Mouse (Mus musculus): ENCODE results near the gene Tubd1. TPM values are rescaled to one million over a fixed set of nuclear protein-coding genes. Genes with fewer than 3 reads are reported as not detected.

Gene Tubd1
- polyA plus RNA-seq, 1 experiment from 2014 or later: 10.8 TPM

DNA sequence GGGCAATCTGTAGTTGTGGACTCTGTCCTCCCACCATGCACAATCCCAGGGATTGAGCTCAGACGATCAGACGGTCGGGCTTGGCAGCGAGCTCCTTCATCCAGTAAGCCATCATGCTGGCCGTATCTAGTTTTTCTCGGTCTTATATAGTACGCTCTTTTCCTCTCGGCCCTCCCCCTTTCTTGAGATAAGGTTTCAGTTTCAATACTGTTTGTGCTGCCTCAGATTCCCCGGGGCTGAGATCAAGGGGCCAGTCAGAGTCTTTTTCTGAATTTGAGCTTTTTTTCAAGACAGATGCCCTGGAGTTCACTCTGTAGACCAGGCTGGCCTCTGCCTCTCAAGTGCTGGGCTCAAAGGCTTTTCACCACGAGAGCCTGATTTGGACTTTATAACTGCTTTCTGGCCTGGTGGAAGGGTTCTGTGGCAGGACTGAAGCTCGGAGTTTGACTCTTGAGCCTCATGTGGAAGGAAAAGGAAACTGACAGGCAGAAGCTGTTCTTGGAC is 36.5 kb downstream of the Tubd1 start:
- Histone ChIP-seq H3K36me3 (peaks cover 9% of the 10 kb centered on the region), H3K9me3 (replicated peaks) (no peaks in the 10 kb centered on the region), H3K4me1 (peaks cover 27% of the 10 kb centered on the region), H3K27ac (0 out of 2 replicates have a peak overlapping the region, but pooled peaks have one; percentile 56), H3K4me3 (no peak overlapping the region), H3K27me3 (ENCODE audit: low read depth, poor library complexity, severe bottlenecking) (no peaks in the 10 kb centered on the region)
- WGBS: 77% methylated on average over 11 of the region's 11 CpGs
- DNase-seq (ENCODE audit: low spot score): no peak

DNA sequence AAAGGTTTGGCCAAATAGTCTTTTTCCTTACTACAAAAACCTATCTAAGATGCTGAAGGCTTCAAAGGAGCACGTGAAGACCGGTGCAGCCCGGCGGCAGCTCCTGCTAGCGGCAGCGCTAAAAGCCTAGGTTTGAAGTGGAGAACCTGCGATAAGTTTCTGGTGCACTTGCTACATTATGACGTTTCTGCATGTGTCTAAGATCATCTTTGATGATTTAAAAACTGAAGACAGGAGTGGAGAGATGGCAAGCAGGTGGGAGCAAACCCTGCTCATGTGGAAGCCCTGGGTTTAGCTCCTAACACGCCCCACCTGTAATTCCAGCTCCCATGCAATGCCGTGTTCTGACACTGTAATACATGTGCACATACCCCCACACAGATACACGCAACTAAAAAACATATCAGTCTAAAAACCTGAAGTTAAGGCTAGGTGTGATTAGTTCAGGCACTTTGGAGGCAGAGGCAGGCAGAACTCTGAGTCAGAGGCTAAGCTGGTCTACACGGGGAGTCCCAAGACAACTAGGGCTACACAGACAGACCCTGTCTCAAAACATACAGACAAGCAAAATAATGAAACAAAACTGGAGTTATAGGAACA is 37.3 kb downstream of the Tubd1 start:
- Histone ChIP-seq H3K27ac (no peak overlapping the region), H3K4me1 (peaks cover 31% of the 10 kb centered on the region), H3K9me3 (replicated peaks) (no peaks in the 10 kb centered on the region), H3K27me3 (ENCODE audit: low read depth, poor library complexity, severe bottlenecking) (no peaks in the 10 kb centered on the region), H3K36me3 (peaks cover 9% of the 10 kb centered on the region), H3K4me3 (no peak overlapping the region)
- WGBS: 92% methylated on average over 12 of the region's 12 CpGs
- no peak for DNase-seq (ENCODE audit: low spot score)

DNA sequence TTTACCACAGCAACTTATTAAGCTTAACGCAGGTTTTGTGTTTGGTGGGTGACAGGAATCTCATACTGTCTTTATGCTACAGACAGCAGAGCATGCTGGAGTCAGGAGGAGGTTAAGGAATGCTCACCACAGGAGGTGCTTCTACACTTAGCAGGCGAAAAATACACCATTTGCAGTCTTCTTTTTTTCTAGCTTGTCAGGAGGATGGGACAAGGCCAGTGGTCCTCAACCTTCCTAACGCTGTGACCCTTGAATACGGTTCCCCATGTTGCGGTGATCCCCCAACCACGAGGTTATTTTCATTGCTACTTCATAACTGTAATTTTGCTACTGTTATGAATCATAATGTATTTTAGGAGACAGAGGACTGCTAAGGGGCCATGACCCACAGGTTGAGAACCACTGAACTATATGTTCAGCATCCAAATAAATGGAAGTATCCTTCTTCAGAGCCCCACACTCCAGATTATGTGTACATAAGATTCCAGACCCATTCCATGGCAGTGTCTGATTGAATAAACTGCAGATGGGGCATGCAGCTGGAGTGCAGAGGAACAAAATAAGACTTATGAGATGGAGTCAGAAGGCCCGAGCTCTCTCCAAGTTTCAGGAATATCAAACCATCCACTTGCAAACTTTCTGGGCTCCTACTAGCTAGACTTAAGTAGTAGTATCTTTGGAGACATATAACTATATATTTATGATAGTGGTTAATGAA is 37.9 kb downstream of the Tubd1 start:
- Histone ChIP-seq H3K27me3 (ENCODE audit: low read depth, poor library complexity, severe bottlenecking) (no peaks in the 10 kb centered on the region), H3K9me3 (replicated peaks) (no peaks in the 10 kb centered on the region), H3K4me3 (no peak overlapping the region), H3K27ac (no peak overlapping the region), H3K4me1 (peaks cover 31% of the 10 kb centered on the region), H3K36me3 (peaks cover 9% of the 10 kb centered on the region)
- WGBS: 90% methylated on average over 7 of the region's 7 CpGs
- DNase-seq (ENCODE audit: low spot score): no peak

DNA sequence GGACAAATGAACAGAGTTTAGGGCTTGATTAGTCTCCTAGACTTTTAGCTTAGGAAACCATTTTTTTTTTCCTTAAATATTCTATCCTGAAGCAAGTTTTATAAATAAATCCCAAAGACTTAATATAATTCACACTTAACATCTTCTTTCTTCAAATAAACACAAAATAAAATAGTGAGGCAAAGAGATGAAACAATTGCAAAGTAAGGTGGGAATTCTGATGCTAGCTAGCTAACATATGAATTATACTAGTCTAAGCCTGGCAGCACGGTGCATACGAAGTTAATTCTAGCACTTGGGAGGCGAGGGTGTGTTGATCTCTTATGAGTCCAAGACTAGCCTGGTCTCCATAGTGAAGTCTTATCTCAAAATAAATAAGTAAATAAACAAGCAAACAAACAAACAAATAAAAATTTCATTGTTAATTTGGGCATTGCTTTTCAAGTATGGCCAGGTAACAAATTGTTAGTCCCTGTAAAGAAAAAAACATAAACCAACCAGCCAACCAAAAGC is 38.6 kb downstream of the Tubd1 start:
- 90% methylated on average over 3 of the region's 3 CpGs for WGBS
- DNase-seq (ENCODE audit: low spot score): no peak
- Histone ChIP-seq H3K27me3 (ENCODE audit: low read depth, poor library complexity, severe bottlenecking) (no peaks in the 10 kb centered on the region), H3K36me3 (peaks cover 9% of the 10 kb centered on the region), H3K4me3 (no peak overlapping the region), H3K4me1 (peaks cover 34% of the 10 kb centered on the region), H3K27ac (no peak overlapping the region), H3K9me3 (replicated peaks) (no peaks in the 10 kb centered on the region)

DNA sequence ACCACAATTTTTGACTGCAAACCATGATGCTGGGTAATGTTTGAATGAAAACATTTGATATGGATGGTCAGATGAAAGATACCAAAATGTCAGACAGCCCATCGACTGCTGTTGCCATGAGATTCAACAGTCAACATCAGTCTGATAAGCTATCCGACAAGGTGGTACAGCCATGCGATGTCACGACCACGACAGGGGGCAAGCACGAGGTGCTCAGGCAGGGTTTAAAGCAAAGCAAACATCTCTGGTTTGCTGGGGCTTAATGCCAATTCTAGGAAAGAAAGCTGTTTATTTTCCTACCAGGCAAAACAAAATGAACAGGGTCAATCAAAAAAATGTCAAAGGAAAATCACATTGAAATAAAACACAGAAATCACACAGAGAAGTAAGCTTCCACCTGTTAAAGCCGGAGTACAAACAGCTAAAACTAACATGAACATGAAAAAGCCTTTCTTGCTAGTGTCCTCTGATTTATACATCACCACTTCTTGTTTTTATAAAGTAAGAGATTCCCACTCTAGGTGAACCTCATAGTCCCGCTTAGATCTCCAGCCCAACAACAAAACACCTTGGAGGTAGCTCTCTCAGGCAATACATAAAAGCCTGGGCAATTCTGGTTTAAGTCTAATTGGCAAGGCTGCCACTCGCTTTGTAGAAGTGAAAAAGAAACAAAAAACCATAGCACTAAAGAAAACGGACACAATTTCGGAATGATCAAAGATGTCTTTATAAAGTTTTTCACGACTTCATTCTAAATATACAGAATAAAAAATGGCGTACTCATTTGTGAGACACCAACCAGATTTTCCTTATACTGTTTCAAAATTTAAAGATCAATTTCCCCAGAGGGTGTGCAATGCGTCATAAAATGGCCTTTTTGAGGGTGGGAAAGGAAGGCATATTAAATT is 39.5 kb downstream of the Tubd1 start:
- Histone ChIP-seq H3K4me1 (peaks cover 27% of the 10 kb centered on the region), H3K36me3 (peaks cover 9% of the 10 kb centered on the region), H3K27ac (no peak overlapping the region), H3K27me3 (ENCODE audit: low read depth, poor library complexity, severe bottlenecking) (no peaks in the 10 kb centered on the region), H3K9me3 (replicated peaks) (no peaks in the 10 kb centered on the region), H3K4me3 (no peak overlapping the region)
- no peak for DNase-seq (ENCODE audit: low spot score)
- WGBS: 94% methylated on average over 14 of the region's 14 CpGs

DNA sequence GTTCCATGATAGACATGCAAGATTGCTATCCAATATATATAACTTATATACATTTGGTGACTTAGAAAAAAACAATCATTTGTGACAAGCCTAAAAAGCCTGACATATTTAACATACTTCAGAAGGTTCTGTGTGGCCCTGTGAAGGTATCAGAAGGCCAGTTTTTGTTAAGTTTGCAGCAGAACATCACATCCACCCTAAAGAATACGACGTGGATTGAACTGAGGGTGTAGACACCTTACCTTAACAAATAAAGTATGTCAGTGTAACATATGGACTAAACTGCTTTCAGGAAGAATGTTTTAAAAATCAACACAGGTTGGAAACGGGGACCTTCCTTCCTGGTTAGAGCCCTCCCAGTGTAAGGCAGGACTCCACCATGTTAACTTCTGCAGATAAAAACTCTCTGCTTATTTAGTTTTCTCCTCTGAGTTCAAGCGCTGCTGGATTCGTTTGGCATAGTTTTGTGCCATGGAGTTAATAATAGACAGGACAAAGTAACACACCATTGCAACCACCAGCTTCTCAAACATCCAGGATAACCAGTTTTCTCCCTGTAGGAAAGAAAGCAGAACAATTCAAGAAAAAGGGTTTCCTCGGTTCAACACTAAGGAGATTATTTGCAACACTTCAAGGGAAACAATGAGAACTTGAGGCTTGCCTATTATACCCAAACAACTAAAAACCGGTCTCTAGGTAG is 40.3 kb downstream of the Tubd1 start:
- DNase-seq (ENCODE audit: low spot score): no peak
- 85% methylated on average over 7 of the region's 7 CpGs for WGBS
- Histone ChIP-seq H3K27ac (no peak overlapping the region), H3K4me1 (peaks cover 19% of the 10 kb centered on the region), H3K9me3 (replicated peaks) (no peaks in the 10 kb centered on the region), H3K27me3 (ENCODE audit: low read depth, poor library complexity, severe bottlenecking) (no peaks in the 10 kb centered on the region), H3K4me3 (no peak overlapping the region), H3K36me3 (peaks cover 9% of the 10 kb centered on the region)

DNA sequence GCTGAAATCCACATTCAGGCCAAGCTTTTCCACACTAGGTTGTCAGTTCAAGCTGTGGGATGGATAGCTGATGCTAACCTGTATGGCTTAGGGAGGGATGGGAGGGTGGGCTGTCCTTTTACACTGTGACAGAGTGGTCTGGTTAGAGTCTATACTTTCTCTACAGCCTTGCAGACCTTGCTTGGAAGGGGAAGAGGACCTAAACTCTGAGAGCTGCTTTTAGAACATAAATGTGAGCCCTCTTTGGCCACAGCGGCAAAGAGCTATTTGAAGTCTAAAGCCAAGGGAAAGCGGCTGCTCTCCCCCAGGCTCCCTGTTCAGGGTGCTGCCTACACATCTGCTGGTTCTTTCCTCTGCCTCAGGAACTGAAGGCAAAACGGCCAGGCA is 40.8 kb downstream of the Tubd1 start:
- H3K4me3 ChIP-seq: no peak overlapping the region
- DNase-seq (ENCODE audit: low spot score): no peak
- no peak overlapping the region for H3K27ac ChIP-seq
- H3K4me1 ChIP-seq: peaks cover 19% of the 10 kb centered on the region
- no peaks in the 10 kb centered on the region for H3K9me3 ChIP-seq (replicated peaks)
- no peaks in the 10 kb centered on the region for H3K27me3 ChIP-seq (ENCODE audit: low read depth, poor library complexity, severe bottlenecking)
- WGBS: 62% methylated on average over 3 of the region's 3 CpGs
- peaks cover 9% of the 10 kb centered on the region for H3K36me3 ChIP-seq

DNA sequence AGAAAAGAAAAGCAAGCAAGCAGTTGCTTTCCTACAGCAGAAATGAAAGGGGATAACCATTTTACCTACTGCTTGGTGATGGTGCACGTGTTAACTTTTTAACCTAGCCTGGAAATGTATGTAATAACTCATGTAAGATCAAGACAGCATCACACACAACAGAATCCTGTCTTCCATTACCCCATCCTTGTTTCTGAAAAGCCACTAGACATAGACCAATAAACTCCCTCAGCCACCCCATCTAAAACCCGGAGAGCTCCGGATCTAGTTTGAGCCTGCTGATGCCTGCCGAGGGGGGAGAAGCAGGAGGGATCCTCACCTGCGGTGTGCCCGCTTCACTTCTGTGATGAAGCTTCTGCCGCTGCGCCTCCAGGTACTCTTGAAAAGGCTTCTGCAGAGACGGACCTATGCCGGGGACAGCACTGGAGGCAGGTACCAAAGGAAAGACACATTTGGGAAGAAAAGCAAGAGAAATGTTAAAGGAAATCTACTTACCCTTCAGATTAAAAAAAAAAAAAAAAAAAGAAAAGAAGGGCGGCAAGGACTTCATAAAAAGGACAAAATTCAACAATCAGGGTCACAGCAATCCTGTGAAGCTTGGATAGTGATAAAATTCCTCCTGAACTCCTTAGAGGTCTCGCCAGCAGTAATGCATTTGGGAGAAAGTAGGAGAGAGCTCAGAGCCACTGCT is 41.5 kb downstream of the Tubd1 start:
- Histone ChIP-seq H3K27me3 (ENCODE audit: low read depth, poor library complexity, severe bottlenecking) (no peaks in the 10 kb centered on the region), H3K27ac (peak overlapping the region; percentile 58; the same call in 1 of the 2 replicates), H3K4me1 (peaks cover 19% of the 10 kb centered on the region), H3K36me3 (peaks cover 9% of the 10 kb centered on the region), H3K9me3 (replicated peaks) (no peaks in the 10 kb centered on the region), H3K4me3 (peak overlapping the region; percentile 24; the same call in 1 of the 2 replicates)
- 27% methylated on average over 12 of the region's 12 CpGs for WGBS
- DNase-seq (ENCODE audit: low spot score): no peak

DNA sequence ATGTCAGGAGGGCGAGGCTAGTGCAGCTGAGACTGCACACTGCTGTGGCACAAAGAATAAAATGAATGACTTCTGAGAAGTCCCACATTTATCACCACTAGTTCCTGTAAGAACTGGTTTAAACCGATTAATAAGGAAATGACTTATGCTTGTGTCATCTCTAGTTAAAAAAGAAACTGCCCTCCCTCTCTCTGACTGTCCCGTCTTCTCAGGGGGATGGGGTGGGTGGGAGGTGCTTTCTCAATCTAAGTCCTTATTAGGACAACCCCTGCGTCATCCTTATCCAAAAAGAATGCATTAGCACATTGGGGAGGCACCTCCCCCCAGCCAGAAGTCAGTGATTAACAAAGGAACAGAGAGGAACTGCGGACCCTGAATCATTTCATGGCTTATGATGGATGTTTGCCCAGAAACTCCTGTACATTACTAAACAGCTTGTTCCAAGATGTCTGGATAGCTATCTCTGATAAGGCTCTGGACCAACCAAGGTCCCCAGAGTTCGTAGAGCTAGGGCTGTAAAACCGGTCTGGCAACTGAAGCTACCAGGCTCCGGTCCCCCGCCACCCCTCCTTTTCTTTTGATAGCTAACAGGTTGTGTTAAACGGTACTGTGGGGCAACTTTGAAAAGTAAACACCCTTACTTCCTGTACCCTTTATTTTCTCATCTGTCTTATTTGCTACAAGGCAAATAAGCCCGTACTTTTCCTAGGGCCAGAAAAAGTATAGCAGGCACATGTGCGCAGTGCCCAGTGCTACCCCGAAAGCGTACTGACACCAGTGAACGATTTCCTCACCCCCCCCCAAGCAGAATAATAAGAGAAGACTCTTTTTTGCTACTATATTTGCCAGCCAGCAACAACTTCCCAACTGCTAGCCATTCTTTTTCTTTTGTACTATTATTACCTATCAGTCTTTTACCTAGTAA is 42.3 kb downstream of the Tubd1 start:
- Histone ChIP-seq H3K9me3 (replicated peaks) (no peaks in the 10 kb centered on the region), H3K27me3 (ENCODE audit: low read depth, poor library complexity, severe bottlenecking) (no peaks in the 10 kb centered on the region), H3K4me1 (peaks cover 19% of the 10 kb centered on the region), H3K4me3 (peak overlapping the region; percentile 24), H3K36me3 (peaks cover 10% of the 10 kb centered on the region), H3K27ac (peak overlapping the region; percentile 63)
- 8% methylated on average over 15 of the region's 15 CpGs for WGBS
- peak; percentile 55 for DNase-seq (ENCODE audit: low spot score)

DNA sequence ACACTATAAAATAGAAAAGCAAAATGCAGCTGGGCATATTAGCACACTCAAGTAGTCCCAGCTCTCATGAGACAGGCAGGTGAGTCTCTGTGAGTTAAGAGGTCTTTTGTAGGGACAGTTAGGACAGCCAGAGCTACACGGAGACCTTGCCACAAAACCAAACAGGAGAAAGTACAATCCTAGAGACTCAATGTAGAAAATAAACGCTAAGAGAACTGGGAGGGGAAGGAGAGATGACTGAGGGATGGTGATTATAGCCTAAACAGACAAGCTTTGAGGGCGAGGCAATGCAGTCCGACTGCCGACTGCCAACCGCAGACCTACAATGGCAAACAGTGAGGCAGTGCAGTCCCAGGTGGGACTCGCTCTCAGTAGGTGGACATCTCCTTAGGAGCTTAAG is 43.0 kb downstream of the Tubd1 start:
- DNase-seq (ENCODE audit: low spot score): no peak
- 47% methylated on average over 7 of the region's 7 CpGs for WGBS
- no peak overlapping the region for H3K4me3 ChIP-seq

More for the DNA sequence above, 43.0 kb downstream of the Tubd1 start:
- Histone ChIP-seq H3K27ac (no peak overlapping the region; the same call in 1 of the 2 replicates), H3K9me3 (replicated peaks) (no peaks in the 10 kb centered on the region), H3K4me1 (peaks cover 19% of the 10 kb centered on the region), H3K36me3 (peaks cover 7% of the 10 kb centered on the region; the same call in 1 of the 2 replicates), H3K27me3 (ENCODE audit: low read depth, poor library complexity, severe bottlenecking) (no peaks in the 10 kb centered on the region)

Data from limb, embryonic 10.5 days (tissue).